Mouse (Mus musculus): ENCODE results near the gene Adcy1.

GRCm38 (mm10) chr11:7102256-7103194 is 39.2 kb downstream of the Adcy1 start:
- no peak for TF ChIP-seq CTCF (IDR thresholded peaks at IDR 0.05; ENCODE audit: control insufficient read depth, insufficient read depth, insufficient read length)
- no peak for TF ChIP-seq FOSL1 (IDR thresholded peaks at IDR 0.05; ENCODE audit: insufficient read depth, low read length, poor library complexity, severe bottlenecking)
- TF ChIP-seq USF1 (IDR thresholded peaks at IDR 0.05; ENCODE audit: low read depth): no peak
- TF ChIP-seq MAX (IDR thresholded peaks at IDR 0.05): no peak
- no peak for TF ChIP-seq MYOD1 (IDR thresholded peaks at IDR 0.05; ENCODE audit: control insufficient read depth, insufficient read length, low read depth)
- TF ChIP-seq CEBPB (IDR thresholded peaks at IDR 0.05; ENCODE audit: low read depth): no peak
- TF ChIP-seq MYOG (IDR thresholded peaks at IDR 0.05; ENCODE audit: control insufficient read depth, extremely low read depth, insufficient read length): no peak
